Mouse (Mus musculus): ENCODE results near the gene Pla2g3.

- TF ChIP-seq POLR2A (IDR thresholded peaks at IDR 0.05; ENCODE audit: extremely low read depth, insufficient read depth, low read length) (no peak), CTCF (IDR thresholded peaks at IDR 0.05; ENCODE audit: low read depth, low read length) (no peak)
These were observed 60.6 kb downstream of the Pla2g3 start for GRCm38 (mm10) chr11:3548564-3549295.

Data from liver, adult 2 months (tissue).